Mouse (Mus musculus): ENCODE results near the gene Col8a2. TPM values are rescaled to one million over a fixed set of nuclear protein-coding genes. Genes with fewer than 3 reads are reported as not detected.
A peak's percentile ranks its signal among the peaks of the same experiment; 100 is the strongest.

Col8a2 gene
- total RNA-seq, 2 experiments from 2014 or later, result 1.2 to 1.5 TPM

DNA sequence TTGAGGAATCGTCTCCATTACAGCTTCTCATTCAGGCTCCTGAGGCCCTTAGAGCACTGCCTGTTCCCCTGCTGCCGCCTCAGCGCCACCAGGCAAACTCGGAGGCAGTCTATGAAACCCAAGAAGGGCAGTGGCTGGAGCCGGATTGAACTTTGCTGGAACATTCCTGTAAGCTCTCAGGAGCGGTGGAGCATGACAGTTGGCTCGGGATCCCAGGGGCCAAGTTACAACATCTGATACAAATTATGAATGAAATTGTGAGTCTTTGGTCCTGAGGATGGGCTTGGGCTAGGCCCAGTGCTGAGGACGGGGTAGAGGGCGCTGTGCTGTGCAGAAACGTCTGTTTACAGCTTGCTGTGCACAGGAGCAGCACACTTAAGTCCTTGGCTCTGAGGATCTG lies 27.8 kb downstream of the Col8a2 start:
- no peak for TF ChIP-seq CTCF (conservative IDR thresholded peaks at IDR 0.05)

DNA sequence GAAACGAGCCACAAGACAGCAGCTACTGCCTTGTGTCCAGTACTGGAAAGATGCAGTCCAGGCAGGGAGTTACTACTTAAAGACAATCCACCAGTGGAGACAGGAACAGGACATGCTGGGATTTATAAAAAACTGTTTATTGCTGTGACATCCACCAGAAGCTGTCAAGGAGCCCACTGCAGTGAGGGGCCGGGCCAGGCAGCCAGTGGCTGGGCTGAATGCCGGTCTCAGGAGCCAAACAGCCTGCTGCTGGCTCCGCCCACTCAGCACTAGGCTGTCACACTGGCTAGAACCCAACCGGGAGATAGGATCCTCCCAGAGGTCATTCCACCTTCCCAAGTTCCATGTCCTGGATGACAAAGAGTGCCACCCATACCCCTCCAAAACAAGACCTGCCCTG lies 29.3 kb downstream of the Col8a2 start:
- peak overlapping the region; percentile 59 for H3K27ac ChIP-seq
- no peak for TF ChIP-seq CTCF (conservative IDR thresholded peaks at IDR 0.05)
- H3K4me3 ChIP-seq, result no peak overlapping the region
- no peak for DNase-seq (ENCODE audit: low spot score in 2 of 2)

More for the DNA sequence above, 27.8 kb downstream of the Col8a2 start:
- Histone ChIP-seq H3K27ac (no peak overlapping the region), H3K4me3 (no peak overlapping the region)
- no peak for DNase-seq (ENCODE audit: low spot score in 2 of 2)

DNA sequence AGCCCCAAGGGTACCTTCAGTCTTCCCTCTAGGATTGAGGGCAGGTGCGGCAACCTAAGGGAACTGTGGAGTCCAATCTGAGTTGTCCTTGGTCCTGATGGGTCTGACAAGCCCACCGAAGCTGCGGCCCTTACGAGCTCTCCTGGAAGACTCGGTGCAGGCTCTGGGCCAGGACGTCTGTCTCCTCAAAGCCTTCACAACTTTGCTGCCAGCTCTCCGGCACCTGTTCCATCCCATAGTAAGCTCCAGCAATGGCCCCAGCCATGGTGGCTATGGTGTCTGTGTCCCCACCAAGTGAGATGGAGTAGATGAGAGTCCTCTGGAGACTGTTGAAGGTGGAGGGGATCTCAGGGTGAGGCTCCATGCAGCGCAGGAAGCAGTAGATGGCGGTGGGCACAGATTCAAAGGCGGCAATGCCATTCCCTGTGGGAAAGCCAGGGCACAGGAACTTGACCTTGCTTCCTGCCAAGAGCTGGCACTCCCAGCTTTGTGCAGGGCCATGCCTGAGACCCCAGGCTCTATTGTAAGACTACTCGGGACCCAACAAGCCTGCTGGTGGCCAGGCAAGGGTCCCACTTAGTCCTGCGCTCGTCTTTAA lies 29.9 kb downstream of the Col8a2 start:
- H3K4me3 ChIP-seq, result no peak overlapping the region
- peak overlapping the region; percentile 59; the same call in 1 of the 2 replicates for H3K27ac ChIP-seq
- no peak for DNase-seq (ENCODE audit: low spot score in 2 of 2)
- TF ChIP-seq CTCF (conservative IDR thresholded peaks at IDR 0.05), result no peak

GRCm38 (mm10) chr4:126319806-126320205 lies 33.2 kb downstream of the Col8a2 start:
- TF ChIP-seq CTCF (conservative IDR thresholded peaks at IDR 0.05), result no peak
- DNase-seq (ENCODE audit: low spot score in 2 of 2), result no peak
- Histone ChIP-seq H3K27ac (no peak overlapping the region), H3K4me3 (no peak overlapping the region)

- Histone ChIP-seq H3K27ac (peak within 1 kb of the TSS; percentile 94), H3K4me3 (peak within 1 kb of the TSS; percentile 97)
- TF ChIP-seq CTCF (conservative IDR thresholded peaks at IDR 0.05), result peak; percentile 99
- DNase-seq (ENCODE audit: low spot score in 2 of 2), result peak; percentile 97 to 100
Measured at GRCm38 (mm10) chr4:126321111-126321853, 34.7 kb downstream of the Col8a2 start, which contains the start of gene Adprhl2. Gene Adprhl2, minus strand, starts transcription at chr4:126321703.

DNA sequence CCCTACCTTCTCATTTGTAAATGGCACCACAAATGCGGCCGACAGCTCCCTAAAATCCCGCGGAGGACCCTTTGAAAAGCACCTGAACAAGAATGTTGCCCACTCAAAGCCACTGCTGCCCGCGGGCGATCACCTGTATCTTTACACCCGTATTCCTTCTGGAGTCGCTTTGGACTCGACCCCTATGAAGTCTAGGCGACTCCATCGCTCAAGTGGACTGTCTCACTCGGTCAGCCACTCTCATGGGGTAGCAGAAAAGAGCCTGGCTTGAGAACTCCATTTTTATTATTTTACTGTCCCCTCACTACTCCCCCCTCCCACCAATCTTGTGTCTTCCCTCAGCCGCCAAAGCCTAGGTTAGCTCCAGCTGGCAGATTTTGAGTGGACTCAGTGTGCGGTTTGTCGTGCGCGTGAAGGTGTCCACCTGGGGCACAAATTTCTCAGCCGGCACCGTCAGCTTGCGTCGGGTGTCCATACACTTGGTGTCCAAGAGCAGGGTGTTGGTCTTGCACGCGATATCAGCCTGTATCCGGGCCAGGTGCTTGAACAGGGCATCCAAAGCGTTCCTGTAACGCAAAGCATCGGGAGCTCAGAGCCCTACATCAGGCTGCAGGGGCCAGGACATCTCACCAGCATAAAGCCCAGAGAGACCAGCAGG lies 35.4 kb downstream of the Col8a2 start:
- no peak for DNase-seq (ENCODE audit: low spot score in 2 of 2)

GRCm38 (mm10) chr4:126322646-126323045 lies 36.1 kb downstream of the Col8a2 start:
- H3K27ac ChIP-seq, result no peak overlapping the region
- TF ChIP-seq CTCF (conservative IDR thresholded peaks at IDR 0.05), result no peak
- no peak for DNase-seq (ENCODE audit: low spot score in 2 of 2)
- H3K4me3 ChIP-seq, result no peak overlapping the region

More for the DNA sequence above, 35.4 kb downstream of the Col8a2 start:
- TF ChIP-seq CTCF (conservative IDR thresholded peaks at IDR 0.05), result no peak
- H3K27ac ChIP-seq, result peak overlapping the region; percentile 94; the same call in 1 of the 2 replicates
- peak overlapping the region; percentile 97 for H3K4me3 ChIP-seq

- no peak overlapping the region for H3K4me3 ChIP-seq
- no peak for TF ChIP-seq CTCF (conservative IDR thresholded peaks at IDR 0.05)
- no peak overlapping the region for H3K27ac ChIP-seq
- DNase-seq (ENCODE audit: low spot score in 2 of 2), result no peak
Measured at GRCm38 (mm10) chr4:126324861-126325260, 38.3 kb downstream of the Col8a2 start.

DNA sequence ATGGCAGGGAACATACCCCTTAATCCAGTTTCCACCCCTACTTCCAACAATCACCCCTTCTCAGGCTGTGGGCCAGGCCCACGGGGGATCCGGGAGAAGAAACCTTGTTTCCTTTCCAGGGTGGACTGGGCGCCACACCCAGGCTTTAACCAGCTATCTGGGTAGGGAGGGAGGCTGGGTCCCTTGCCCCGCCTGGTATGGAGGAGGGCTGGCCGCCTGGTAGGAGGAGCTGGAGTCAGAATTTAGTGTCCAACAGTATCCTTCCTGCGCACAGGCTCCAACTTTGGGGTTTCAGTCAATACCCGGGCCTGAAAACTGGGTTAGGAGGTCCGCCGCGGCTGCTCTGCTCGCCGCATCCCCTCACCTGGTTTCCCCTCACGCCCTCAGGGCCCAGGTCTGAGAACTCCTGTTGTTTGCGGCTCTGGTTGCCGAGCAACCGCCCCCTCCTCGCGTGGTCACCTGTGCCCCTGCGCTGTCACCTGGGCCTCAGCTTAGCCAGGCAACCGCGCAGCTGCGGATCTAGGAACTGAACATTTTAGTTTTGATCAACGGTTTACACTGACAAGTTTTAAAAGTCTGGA lies 38.8 kb downstream of the Col8a2 start, which contains the start of gene Tekt2:
Gene Tekt2, minus strand, starts transcription at position 408 of the 581 bp plus-strand sequence.
- no peak for TF ChIP-seq CTCF (conservative IDR thresholded peaks at IDR 0.05)
- no peak within 1 kb of the TSS for H3K4me3 ChIP-seq
- no peak for DNase-seq (ENCODE audit: low spot score in 2 of 2)
- no peak within 1 kb of the TSS for H3K27ac ChIP-seq

- no peak overlapping the region for H3K27ac ChIP-seq
- TF ChIP-seq CTCF (conservative IDR thresholded peaks at IDR 0.05), result peak; percentile 20; the same call in 1 of the 2 replicates
- no peak for DNase-seq (ENCODE audit: low spot score in 2 of 2)
- no peak overlapping the region for H3K4me3 ChIP-seq
Measured at GRCm38 (mm10) chr4:126326036-126326435, 39.4 kb downstream of the Col8a2 start.

GRCm38 (mm10) chr4:126330295-126330694 lies 43.7 kb downstream of the Col8a2 start:
- Histone ChIP-seq H3K27ac (no peak overlapping the region), H3K4me3 (no peak overlapping the region)
- TF ChIP-seq CTCF (conservative IDR thresholded peaks at IDR 0.05), result no peak
- no peak for DNase-seq (ENCODE audit: low spot score in 2 of 2)

DNA sequence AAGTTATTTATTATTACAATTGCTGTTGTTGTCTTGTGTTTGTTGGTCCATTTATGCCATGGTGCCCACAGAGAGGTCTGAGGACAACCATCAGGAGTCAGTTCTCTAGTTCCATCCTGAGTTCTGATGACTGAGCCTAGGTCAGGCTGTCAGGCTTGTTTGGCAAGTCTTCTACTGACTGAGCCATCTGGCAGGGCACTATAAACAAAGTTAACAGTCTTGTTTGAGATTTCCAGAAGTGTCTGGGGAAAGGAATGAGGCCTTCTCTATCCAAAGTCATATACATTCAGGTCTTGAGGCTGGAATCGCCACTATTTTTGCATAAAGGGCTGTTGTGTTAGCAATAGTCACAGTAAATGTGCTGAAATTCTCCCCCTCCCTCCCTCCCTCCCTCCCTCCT lies 45.2 kb downstream of the Col8a2 start:
- no peak overlapping the region for H3K4me3 ChIP-seq
- no peak for DNase-seq (ENCODE audit: low spot score in 2 of 2)
- no peak for TF ChIP-seq CTCF (conservative IDR thresholded peaks at IDR 0.05)
- H3K27ac ChIP-seq, result no peak overlapping the region

- no peak for DNase-seq (ENCODE audit: low spot score in 2 of 2)
- Histone ChIP-seq H3K4me3 (no peak overlapping the region), H3K27ac (no peak overlapping the region)
- peak; percentile 68 for TF ChIP-seq CTCF (conservative IDR thresholded peaks at IDR 0.05)
Measured at GRCm38 (mm10) chr4:126332358-126332757, 45.8 kb downstream of the Col8a2 start.

Data from layer of hippocampus, adult 2 months (tissue).